Mouse (Mus musculus): ENCODE measurements around the gene Snx29.

DNA sequence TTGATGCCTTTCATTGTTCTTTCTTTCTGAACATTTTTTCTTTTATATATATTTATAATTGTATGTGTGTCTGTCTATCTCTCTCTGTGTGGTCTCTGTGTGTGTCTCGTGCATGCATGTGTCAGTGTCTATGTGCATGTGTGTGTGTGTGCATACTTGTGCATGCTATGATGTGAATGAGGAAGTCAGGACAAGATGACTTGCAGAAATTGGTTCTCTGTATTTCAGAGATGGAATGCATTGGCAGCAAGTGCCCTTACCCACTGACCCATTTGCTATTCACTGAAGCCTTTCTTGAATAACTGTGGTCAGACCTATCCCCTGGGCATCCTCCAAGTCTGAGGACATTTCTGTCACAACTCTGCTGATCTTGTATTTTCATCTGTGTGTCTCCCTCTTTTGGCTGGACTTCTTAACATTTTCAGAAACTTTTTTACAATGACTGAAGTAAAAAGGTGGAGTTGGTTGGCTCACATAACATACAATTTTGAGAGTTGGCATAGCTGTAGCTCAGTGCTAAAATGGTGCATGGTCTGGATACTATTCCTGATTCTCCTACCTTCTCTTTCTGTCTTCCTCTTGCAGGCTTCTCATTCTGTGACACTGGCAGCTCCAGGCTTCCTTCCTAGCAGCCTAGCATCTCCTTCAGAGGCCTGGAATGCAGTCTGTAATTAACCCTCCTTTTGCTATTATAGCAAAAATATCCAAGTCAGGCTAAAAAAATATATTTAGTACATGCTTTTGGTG lies 278.8 kb downstream of the Snx29 start:
- TF ChIP-seq CTCF (IDR thresholded peaks at IDR 0.05; ENCODE audit: borderline replicate concordance, control insufficient read depth, extremely low read depth, insufficient read depth, low read length, poor library complexity) (no peak), POLR2A (IDR thresholded peaks at IDR 0.05; ENCODE audit: control insufficient read depth, extremely low read depth, insufficient read depth, low read length, poor library complexity) (no peak)
